Mouse (Mus musculus) olfactory bulb, adult 2 months (tissue): ENCODE data around the gene Nfatc2ip. TPM values are rescaled to one million over a fixed set of nuclear protein-coding genes. Genes with fewer than 3 reads are reported as not detected.
A peak's percentile ranks its signal among the peaks of the same experiment; 100 is the strongest.

Experiments
- H3K27ac ChIP-seq: fragments of 200-500 bp; 2 replicates; pipeline ENCODE4 v1.5.1; 2012; ENCODE audit warnings: low read depth, low read length; ENCODE audit not compliant: insufficient read depth
- H3K4me1 ChIP-seq: fragments of 200-500 bp; 2 replicates; pipeline ENCODE4 v1.6.1; 2012; ENCODE audit warnings: low read length; ENCODE audit not compliant: control insufficient read depth, insufficient read depth
- H3K4me3 ChIP-seq: fragments of 200-500 bp; 2 replicates; pipeline ENCODE4 v1.5.1; 2012; ENCODE audit warnings: mild to moderate bottlenecking, low read depth, low read length, moderate library complexity; ENCODE audit not compliant: insufficient read depth
- CTCF ChIP-seq: fragments of 200-500 bp; IDR thresholded peaks from 2 replicates; pipeline ENCODE4 v1.5.1; 2012; ENCODE audit warnings: low read depth, mild to moderate bottlenecking, low read length, moderate library complexity; ENCODE audit not compliant: insufficient read depth
- POLR2A ChIP-seq: fragments of 200-500 bp; IDR thresholded peaks from 2 replicates; pipeline ENCODE4 v1.6.1; 2012; ENCODE audit warnings: mild to moderate bottlenecking, low read depth, low read length, moderate library complexity; ENCODE audit not compliant: insufficient read depth
- WGBS: fragments of 180-500 bp; shearing (Covaris S2); methylation state at CpG from one replicate; pipeline ENCODE4 v1.1.7; 2018; 5-methylcytosine and 5-hydroxymethylcytosine counted together
- polyA plus RNA-seq: library from polyadenylated mRNA; stranded (reverse); fragments of >200 nt; gene quantifications from 2 replicates; pipeline ENCODE4 v1.2.4, GENCODE M21; 2012; ENCODE audit warnings: low replicate concordance; ENCODE audit not compliant: missing spikeins, insufficient read depth, insufficient read length

The Nfatc2ip gene
- not detected in 2 replicates for polyA plus RNA-seq

DNA sequence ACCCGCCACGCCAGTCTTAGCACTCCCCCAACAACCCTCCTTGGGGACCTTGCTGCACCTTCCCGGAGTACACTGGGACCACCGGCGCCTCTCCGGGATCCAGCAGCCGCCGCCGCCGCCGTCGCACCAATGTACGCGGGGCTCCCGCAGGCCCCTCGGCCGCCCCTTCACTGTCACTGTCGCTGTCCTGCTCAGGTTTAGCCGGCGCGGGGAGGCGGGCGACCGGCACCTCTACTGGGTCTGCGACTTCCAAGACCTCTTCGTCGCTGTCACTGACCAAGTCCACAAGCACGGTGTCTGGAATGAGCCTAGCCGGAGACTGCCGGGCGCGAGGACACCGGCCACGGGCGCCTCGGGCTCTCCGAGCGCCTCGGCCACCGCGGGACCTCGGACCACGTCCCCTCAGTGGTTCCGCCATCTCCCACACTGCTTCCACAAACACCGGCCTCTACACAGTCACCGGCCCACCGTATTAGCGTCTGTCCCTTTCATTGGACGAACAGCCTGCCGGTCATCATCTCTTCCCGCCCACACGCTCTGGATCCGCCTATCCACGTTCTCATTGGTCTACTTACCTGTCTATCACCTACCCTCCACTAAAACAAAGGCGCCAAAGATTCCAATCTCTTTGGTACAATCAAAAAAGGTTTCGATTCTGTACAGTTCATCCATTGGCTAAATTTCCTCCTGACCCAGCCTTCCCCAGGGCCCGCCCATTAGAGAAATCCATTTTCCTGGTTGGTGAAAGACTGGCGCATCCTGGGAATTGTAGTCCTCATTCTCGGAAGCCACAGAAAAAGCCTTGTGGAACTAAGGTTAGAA is at the start of gene Nfatc2ip:
Gene Nfatc2ip, minus strand, starts transcription at position 440 of the 822 bp plus-strand sequence.
- H3K27ac ChIP-seq, result no peak within 1 kb of the TSS
- TF ChIP-seq CTCF (no peak), POLR2A (peak; percentile 82)
- H3K4me3 ChIP-seq, result peak within 1 kb of the TSS; percentile 91
- H3K4me1 ChIP-seq, result no peaks in the 10 kb centered on the region
- under 1% methylated on average over 59 of the region's 59 CpGs for WGBS

- no peak for TF ChIP-seq POLR2A
- no peak for TF ChIP-seq CTCF
- Histone ChIP-seq H3K4me3 (no peak overlapping the region), H3K4me1 (no peaks in the 10 kb centered on the region), H3K27ac (no peak overlapping the region)
- 93% methylated on average over 21 of the region's 21 CpGs for WGBS
These were observed 49.7 kb upstream of the Nfatc2ip start for GRCm38 (mm10) chr7:126446217-126446616.

DNA sequence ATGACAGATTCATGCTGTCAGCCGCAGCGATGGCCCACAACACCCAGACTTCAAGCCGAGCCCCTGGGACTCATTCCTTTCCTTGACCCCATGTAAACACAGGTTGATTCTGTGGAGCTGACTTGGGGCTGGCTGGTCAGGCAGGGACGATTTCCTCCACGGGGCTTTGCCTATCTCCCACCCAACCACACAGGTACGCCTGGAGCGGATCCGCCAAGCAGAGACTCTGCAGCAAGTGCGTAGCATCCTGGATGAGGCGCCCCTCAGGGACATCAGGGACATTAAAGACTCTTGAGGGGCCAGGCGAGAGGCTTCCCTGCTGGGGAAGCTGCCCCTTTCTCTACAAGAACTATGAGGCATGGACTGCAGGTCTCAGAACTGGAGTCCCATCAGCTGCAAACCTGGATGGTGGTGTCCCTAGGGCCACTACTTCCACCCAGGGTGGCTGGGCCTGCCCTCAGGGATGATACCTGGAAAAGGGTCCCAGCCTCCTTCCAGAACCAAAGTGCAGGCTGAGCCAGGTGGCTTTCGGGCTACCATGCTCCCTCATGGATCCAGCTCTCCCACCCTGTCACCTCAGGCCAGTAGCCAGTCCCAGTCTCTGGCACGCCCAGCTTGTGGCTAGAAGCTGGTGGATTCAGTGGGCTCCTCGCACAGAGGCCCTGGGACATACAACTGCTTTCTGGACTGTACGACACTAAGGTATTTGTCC is 48.7 kb upstream of the Nfatc2ip start:
- no peak overlapping the region for H3K4me3 ChIP-seq
- WGBS, result 95% methylated on average over 15 of the region's 15 CpGs
- no peaks in the 10 kb centered on the region for H3K4me1 ChIP-seq
- H3K27ac ChIP-seq, result no peak overlapping the region
- TF ChIP-seq CTCF, result no peak
- no peak for TF ChIP-seq POLR2A

DNA sequence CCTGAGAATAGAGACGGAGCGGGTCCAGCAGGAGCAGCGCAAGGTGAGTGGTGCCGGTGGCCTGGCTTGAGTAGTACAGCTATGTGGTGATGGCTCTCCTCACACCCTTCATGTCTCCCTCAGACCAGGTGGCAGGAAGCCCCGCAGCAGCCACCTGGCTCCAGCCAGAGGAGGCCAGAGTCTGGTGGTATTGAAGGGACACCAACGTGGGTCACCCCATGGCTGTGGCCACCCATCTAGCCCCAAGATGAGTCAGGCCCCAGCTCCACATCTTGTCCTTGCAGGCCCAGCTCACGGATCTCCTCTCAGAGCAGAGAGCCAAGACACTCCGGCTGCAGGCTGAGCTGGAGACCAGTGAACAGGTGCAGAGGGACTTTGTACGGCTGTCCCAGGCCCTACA is 48.0 kb upstream of the Nfatc2ip start:
- Histone ChIP-seq H3K4me1 (no peaks in the 10 kb centered on the region), H3K4me3 (no peak overlapping the region), H3K27ac (no peak overlapping the region)
- TF ChIP-seq CTCF, result no peak
- TF ChIP-seq POLR2A, result no peak
- WGBS, result 94% methylated on average over 9 of the region's 9 CpGs

- 96% methylated on average over 10 of the region's 10 CpGs for WGBS
- Histone ChIP-seq H3K4me3 (no peak overlapping the region), H3K27ac (no peak overlapping the region), H3K4me1 (no peaks in the 10 kb centered on the region)
- TF ChIP-seq POLR2A (no peak), CTCF (no peak)
These were observed 47.5 kb upstream of the Nfatc2ip start for GRCm38 (mm10) chr7:126443997-126444396.

GRCm38 (mm10) chr7:126440134-126440533 is 43.6 kb upstream of the Nfatc2ip start:
- 65% methylated on average over 9 of the region's 9 CpGs for WGBS
- Histone ChIP-seq H3K27ac (no peak overlapping the region), H3K4me1 (0 out of 2 replicates have a peak, but pooled peaks cover 3% of the 10 kb centered on the region), H3K4me3 (no peak overlapping the region)
- TF ChIP-seq CTCF, result no peak
- no peak for TF ChIP-seq POLR2A

GRCm38 (mm10) chr7:126436851-126437250 is 40.3 kb upstream of the Nfatc2ip start:
- no peak for TF ChIP-seq POLR2A
- TF ChIP-seq CTCF, result peak; percentile 48; the same call in 1 of the 2 replicates

DNA sequence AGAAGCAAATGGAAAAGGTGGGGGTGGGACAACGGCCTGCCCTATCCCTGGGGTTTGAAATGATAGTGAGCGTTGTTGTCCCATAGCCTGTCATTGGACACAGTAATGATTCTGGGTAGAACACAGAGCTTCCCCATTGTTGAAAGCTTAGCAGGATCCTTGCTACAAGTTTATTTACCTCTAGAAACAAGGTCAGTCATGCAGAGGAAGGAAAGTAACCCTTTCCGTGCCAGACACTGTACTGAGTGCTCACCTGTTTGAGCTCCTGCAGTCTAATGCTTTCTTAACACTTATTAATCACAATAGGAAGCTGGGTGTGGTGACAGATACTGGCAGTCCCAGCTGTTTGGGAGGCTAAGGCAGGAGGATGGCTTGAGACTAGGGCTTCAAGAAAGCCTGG is 39.3 kb upstream of the Nfatc2ip start:
- Histone ChIP-seq H3K4me3 (no peak overlapping the region), H3K27ac (no peak overlapping the region), H3K4me1 (0 out of 2 replicates have a peak, but pooled peaks cover 3% of the 10 kb centered on the region)
- TF ChIP-seq CTCF (no peak), POLR2A (no peak)
- 77% methylated on average over 3 of the region's 3 CpGs for whole genome bisulfite sequencing

More at GRCm38 (mm10) chr7:126436851-126437250, 40.3 kb upstream of the Nfatc2ip start:
- 0 out of 2 replicates have a peak, but pooled peaks cover 3% of the 10 kb centered on the region for H3K4me1 ChIP-seq
- H3K4me3 ChIP-seq, result no peak overlapping the region
- 24% methylated on average over 8 of the region's 8 CpGs for WGBS
- H3K27ac ChIP-seq, result no peak overlapping the region

- 89% methylated on average over 7 of the region's 7 CpGs for WGBS
- H3K4me1 ChIP-seq, result peaks cover 6% of the 10 kb centered on the region
- TF ChIP-seq CTCF (no peak), POLR2A (no peak)
- H3K4me3 ChIP-seq, result no peak overlapping the region
- H3K27ac ChIP-seq, result no peak overlapping the region
These were observed 38.2 kb upstream of the Nfatc2ip start for GRCm38 (mm10) chr7:126434726-126435125.

GRCm38 (mm10) chr7:126430167-126430566 is 33.6 kb upstream of the Nfatc2ip start:
- Histone ChIP-seq H3K27ac (no peak overlapping the region), H3K4me1 (peaks cover 12% of the 10 kb centered on the region), H3K4me3 (no peak overlapping the region)
- TF ChIP-seq POLR2A (no peak), CTCF (no peak)
